Mouse (Mus musculus) thymus, adult 2 months (tissue): Measurements from ENCODE around the gene Gja8.

ENCODE experiments used
- CTCF ChIP-seq: fragments of 200-500 bp; IDR thresholded peaks from 2 replicates; pipeline ENCODE4 v1.5.1; 2012; ENCODE audit warnings: mild to moderate bottlenecking, control low read depth, low read length, moderate library complexity, borderline replicate concordance; ENCODE audit not compliant: control insufficient read depth, poor library complexity, insufficient read depth; ENCODE audit errors: extremely low read depth
- POLR2A ChIP-seq: fragments of 200-500 bp; IDR thresholded peaks from 2 replicates; pipeline ENCODE4 v1.6.1; 2012; ENCODE audit warnings: mild to moderate bottlenecking, low read length, control low read depth, moderate library complexity; ENCODE audit not compliant: control insufficient read depth, poor library complexity, insufficient read depth; ENCODE audit errors: extremely low read depth

DNA sequence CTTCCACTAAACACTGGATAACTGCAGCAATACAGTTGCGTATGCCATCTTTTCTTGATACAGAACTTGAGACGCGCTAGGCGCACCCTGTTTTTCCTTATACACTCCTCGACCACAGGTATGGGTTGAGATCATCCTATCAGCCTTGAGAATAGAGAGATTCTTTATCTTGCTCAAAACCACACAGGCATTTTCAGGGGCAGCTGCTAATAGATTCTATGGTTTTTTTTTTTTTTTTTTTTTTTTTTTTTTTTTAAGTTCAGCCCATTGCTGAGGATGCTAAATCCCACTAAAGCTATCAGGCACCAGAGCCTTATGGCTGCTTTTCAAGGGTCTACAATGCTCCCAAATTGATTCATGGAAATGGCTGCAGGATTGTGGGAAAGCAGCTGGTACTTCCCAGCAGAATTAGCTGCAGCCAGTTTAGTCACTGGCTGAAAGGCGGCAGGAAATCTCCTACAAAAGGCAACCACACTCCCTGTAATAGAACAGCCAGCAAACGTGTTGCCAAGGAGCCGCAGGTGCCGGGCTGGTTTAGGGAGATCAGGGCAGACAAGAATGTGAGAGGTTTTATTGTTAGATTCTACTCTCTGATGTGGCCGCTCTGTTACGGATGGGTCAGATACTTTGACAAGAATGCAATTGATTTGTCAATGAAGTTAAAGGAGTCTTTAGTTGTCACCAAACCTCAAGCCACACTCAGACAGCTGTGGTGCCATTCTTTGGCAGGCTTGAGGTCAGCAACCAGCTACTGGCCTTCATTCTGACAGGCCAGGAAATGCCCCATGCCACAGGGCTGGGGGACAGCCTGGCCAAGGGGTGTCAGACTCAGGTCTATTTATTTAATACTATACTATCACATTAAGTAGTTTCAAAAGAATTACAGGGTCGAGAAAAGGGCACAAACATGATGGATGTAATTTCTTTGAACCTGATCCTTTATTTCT lies 37.5 kb upstream of the Gja8 start:
- TF ChIP-seq CTCF (no peak), POLR2A (no peak)
